Mouse (Mus musculus) hindbrain, embryonic 15.5 days (tissue): ENCODE results near the gene Gm4869. TPM values are rescaled to one million over a fixed set of nuclear protein-coding genes. Genes with fewer than 3 reads are reported as not detected.

ENCODE experiments used
- ATAC-seq: fragments of 200-750 bp; cut with Nextera tagmentation; 2 replicates; pipeline ENCODE4 v1.8.0; 2017; ENCODE audit warnings: low read depth, moderate number of reproducible peaks, moderate TSS enrichment; ENCODE audit not compliant: low FRiP score
- H3K27ac ChIP-seq: fragments of 300-500 bp; sonication (generic); replicated peaks from 2 replicates; pipeline ENCODE4 v1.5.1; 2015; ENCODE audit warnings: mild to moderate bottlenecking, inconsistent platforms
- H3K27me3 ChIP-seq: fragments of 300-500 bp; sonication (generic); 2 replicates; pipeline ENCODE4 v1.6.1; 2015; ENCODE audit warnings: control low read depth, inconsistent platforms
- H3K36me3 ChIP-seq: fragments of 300-500 bp; sonication (generic); 2 replicates; pipeline ENCODE4 v1.6.1; 2015; ENCODE audit warnings: control low read depth, inconsistent platforms
- H3K4me1 ChIP-seq: fragments of 300-500 bp; sonication (generic); replicated peaks from 2 replicates; pipeline ENCODE4 v1.6.1; 2015; ENCODE audit warnings: control low read depth, inconsistent platforms
- H3K4me2 ChIP-seq: fragments of 300-500 bp; sonication (generic); 2 replicates; pipeline ENCODE4 v1.6.1; 2015; ENCODE audit warnings: moderate library complexity, mild to moderate bottlenecking, inconsistent platforms
- H3K4me3 ChIP-seq: fragments of 300-500 bp; sonication (generic); 2 replicates; pipeline ENCODE4 v1.5.1; 2015; ENCODE audit warnings: mild to moderate bottlenecking, inconsistent platforms
- H3K9ac ChIP-seq: fragments of 300-500 bp; sonication (generic); 2 replicates; pipeline ENCODE4 v1.6.1; 2015; ENCODE audit warnings: inconsistent platforms
- H3K9me3 ChIP-seq: fragments of 300-500 bp; sonication (generic); 2 replicates; pipeline ENCODE4 v1.6.1; 2016; ENCODE audit warnings: control low read depth, inconsistent platforms
- WGBS: fragments of 180-500 bp; shearing (Covaris S2); methylation state at CpG from one replicate; pipeline ENCODE4 v1.1.7; 2015; 5-methylcytosine and 5-hydroxymethylcytosine counted together
- polyA plus RNA-seq: library from polyadenylated mRNA; unstranded; fragments of >200 nt; fragmentation: Nextera tagmentation; extraction: Ambion mirVana; gene quantifications from 2 replicates; pipeline ENCODE4 v1.2.1, GENCODE M21; 2015

The Gm4869 gene
- polyA plus RNA-seq, 1 experiment from 2014 or later = not detected

DNA sequence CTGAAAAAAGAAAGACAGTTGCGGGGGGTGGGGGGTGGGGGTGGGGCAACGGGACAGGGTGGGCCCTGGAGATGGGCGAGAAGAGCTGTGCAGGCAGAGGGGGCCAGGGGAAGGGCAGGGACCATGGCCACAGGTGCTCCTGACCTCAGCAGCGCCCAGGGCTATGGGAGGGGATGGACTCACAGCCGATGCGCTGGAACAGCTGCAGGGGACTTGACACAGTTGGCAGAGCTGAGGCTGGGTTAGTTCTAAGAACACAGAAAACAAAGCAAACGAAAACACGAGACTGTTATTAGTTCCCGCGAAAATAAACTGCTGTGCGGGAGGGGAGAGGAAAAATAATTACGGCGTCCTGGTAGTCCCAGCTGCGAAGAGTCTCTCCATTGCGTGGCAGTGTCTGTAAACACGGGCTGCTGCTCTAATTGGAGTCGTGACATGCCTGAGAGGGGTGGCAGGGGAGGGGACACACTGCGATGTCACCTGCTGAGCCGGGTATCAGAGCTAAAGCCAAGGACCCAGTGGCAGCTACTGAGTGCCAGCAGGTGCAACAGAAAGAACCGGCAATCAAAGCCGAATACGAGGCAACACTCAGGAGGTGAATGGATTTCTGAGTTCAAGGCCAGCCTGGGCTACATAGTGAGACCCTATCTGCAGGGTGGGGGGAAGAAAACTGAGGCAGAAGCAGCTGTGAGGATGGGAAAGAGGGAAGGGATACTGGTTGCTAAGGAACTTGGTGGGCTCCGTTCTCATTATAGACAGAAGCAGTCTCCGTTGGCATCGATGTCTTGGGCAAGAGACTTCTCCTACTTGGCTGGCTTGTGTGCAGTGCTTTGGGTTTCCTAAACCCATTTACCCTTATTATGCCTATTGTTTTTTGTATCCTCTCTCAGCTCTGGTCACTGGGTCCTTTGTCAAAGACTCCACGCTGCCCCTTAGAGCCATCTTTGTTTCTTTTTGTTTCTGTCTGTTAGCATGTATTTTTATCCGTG, 64.9 kb downstream of the Gm4869 start:
- H3K4me1 ChIP-seq = peaks cover 55% of the 10 kb centered on the region
- H3K9ac ChIP-seq = no peak overlapping the region
- H3K4me2 ChIP-seq = peak overlapping the region; percentile 39
- no peak overlapping the region for H3K4me3 ChIP-seq
- no peak for ATAC-seq
- 31% methylated on average over 27 of the region's 27 CpGs for WGBS
- H3K36me3 ChIP-seq = no peaks in the 10 kb centered on the region
- H3K27ac ChIP-seq = 0 out of 2 replicates have a peak overlapping the region, but pooled peaks have one; percentile 4
- H3K27me3 ChIP-seq = no peaks in the 10 kb centered on the region
- H3K9me3 ChIP-seq = no peaks in the 10 kb centered on the region

- Histone ChIP-seq H3K9me3 (no peaks in the 10 kb centered on the region), H3K4me1 (peaks cover 26% of the 10 kb centered on the region), H3K27me3 (no peaks in the 10 kb centered on the region), H3K9ac (no peak overlapping the region), H3K27ac (no peak overlapping the region), H3K36me3 (no peaks in the 10 kb centered on the region), H3K4me2 (no peak overlapping the region), H3K4me3 (no peak overlapping the region)
- ATAC-seq = no peak
- WGBS = 69% methylated on average over 8 of the region's 8 CpGs
Measured at GRCm38 (mm10) chr5:140513921-140514320, 68.5 kb downstream of the Gm4869 start.

GRCm38 (mm10) chr5:140514799-140515486, 69.5 kb downstream of the Gm4869 start:
- Histone ChIP-seq H3K4me2 (no peak overlapping the region), H3K9ac (no peak overlapping the region), H3K4me1 (peaks cover 16% of the 10 kb centered on the region), H3K27me3 (no peaks in the 10 kb centered on the region), H3K9me3 (no peaks in the 10 kb centered on the region), H3K4me3 (no peak overlapping the region), H3K27ac (no peak overlapping the region), H3K36me3 (no peaks in the 10 kb centered on the region)
- 52% methylated on average over 7 of the region's 7 CpGs for WGBS
- no peak for ATAC-seq

DNA sequence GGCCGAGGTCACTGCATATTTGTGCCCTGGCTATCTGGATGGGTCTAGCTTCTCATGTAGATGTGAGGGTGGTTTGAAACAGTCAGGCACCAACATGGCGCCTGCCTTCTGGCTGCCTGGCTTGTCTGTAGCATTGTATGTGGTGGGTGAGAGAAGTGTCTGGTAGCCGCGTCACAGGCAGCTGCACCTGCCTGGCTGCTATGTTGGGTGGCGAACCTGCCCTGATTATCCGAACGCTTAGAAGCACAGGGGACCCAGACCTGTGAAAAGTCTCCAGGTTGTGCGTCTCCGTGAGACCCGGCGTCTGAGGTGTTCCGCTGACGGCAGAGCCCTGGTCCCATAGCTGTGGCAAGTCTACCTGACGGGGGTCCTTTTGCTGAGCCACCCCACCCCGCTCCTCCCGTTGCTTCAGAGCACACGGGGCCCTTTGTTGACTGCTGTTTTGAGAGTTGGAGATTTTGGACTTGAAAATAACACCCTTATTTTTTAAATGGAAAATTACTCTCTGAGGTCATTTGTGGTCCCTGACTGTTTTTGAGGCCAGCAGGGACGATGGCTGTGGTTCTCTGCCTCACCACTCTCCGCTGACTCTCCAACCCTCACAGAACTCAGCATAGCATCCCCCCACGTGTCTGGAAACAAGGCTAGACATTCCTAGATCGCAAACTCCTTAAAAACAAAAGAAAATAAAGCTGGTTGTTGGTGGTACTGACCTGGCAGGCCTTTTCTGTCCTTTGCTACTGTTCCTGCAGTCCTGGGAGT, 71.9 kb downstream of the Gm4869 start:
- H3K4me1 ChIP-seq = peaks cover 4% of the 10 kb centered on the region; the same call in 1 of the 2 replicates
- H3K27me3 ChIP-seq = no peaks in the 10 kb centered on the region
- no peak for ATAC-seq
- H3K4me3 ChIP-seq = no peak overlapping the region
- H3K36me3 ChIP-seq = no peaks in the 10 kb centered on the region
- H3K9me3 ChIP-seq = no peaks in the 10 kb centered on the region
- no peak overlapping the region for H3K4me2 ChIP-seq
- no peak overlapping the region for H3K9ac ChIP-seq
- H3K27ac ChIP-seq = no peak overlapping the region
- WGBS = 91% methylated on average over 21 of the region's 21 CpGs

DNA sequence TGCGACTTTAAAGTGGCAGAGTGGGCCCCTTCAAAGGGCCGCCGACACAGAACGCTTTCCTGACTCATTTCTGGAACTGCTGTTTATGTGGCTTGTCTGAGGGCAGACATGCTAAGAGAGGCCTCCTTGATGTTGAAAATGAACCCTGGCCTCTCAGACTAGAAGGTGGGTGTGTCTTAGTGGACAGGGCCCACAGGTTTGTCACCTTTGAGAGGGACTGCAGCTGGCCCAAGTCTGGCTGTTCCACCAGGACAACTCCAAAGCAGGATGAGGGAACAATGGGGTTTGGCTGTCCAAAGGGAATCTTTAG, 72.4 kb downstream of the Gm4869 start:
- WGBS = 83% methylated on average over 4 of the region's 4 CpGs
- no peak overlapping the region for H3K9ac ChIP-seq
- H3K27ac ChIP-seq = no peak overlapping the region
- H3K4me1 ChIP-seq = peaks cover 4% of the 10 kb centered on the region; the same call in 1 of the 2 replicates
- H3K36me3 ChIP-seq = no peaks in the 10 kb centered on the region; the same call in 1 of the 2 replicates
- H3K4me3 ChIP-seq = no peak overlapping the region
- no peak for ATAC-seq
- no peaks in the 10 kb centered on the region for H3K9me3 ChIP-seq
- no peaks in the 10 kb centered on the region for H3K27me3 ChIP-seq
- no peak overlapping the region for H3K4me2 ChIP-seq

DNA sequence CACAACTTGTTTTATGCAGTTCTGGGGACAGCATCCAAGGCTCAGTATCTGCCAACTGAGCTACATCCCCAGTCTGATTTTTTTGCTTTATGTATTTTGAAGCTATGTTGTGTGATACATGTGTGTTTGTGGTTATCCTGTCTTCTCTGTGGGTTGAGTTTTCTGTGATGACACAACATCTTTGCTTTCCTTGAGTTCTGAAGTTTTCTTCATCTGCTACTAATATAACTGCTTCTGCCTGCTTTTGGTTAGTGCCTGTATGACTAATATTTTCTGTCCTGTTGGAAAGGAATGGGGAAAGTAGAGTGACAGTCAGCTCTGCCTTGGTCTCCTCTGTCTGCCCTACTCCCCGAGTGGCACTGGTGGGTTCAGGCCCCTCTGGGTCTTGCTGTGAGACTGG, 75.8 kb downstream of the Gm4869 start:
- no peak for ATAC-seq
- Histone ChIP-seq H3K4me1 (no peaks in the 10 kb centered on the region), H3K27ac (no peak overlapping the region), H3K36me3 (peaks cover 28% of the 10 kb centered on the region), H3K9ac (no peak overlapping the region), H3K4me2 (no peak overlapping the region), H3K27me3 (no peaks in the 10 kb centered on the region), H3K4me3 (no peak overlapping the region), H3K9me3 (no peaks in the 10 kb centered on the region)
- 85% methylated on average over 1 of the region's 1 CpGs for WGBS

GRCm38 (mm10) chr5:140526754-140527153, 81.3 kb downstream of the Gm4869 start:
- WGBS = 61% methylated on average over 2 of the region's 2 CpGs
- H3K36me3 ChIP-seq = peaks cover 36% of the 10 kb centered on the region
- no peak for ATAC-seq

DNA sequence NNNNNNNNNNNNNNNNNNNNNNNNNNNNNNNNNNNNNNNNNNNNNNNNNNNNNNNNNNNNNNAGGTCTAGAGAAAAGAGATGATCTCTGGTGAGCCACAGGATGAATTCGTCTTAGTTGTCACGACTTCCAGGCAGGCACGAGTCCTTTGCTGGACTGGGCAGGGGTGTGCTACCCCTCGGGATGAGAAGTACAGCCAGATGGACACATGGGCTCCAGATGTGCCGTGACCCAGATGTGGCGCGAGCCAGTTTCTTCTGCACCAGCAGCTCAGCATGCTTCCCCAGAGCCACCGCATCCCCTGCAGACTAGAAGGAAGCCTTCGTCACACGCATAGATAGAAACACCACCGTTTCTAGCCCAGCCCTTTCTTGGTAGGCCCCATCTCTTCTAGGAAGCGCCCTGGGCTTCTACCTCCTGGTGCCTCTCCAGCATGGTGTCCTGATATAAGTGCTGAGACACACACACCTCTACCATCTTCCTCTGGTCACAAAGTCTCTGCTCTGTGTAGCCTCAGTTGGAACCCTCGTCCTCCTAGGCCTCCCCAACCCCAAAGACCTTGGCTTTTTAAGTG, 92.8 kb downstream of the Gm4869 start:
- no peak for ATAC-seq
- no peak overlapping the region for H3K4me3 ChIP-seq
- H3K27me3 ChIP-seq = no peaks in the 10 kb centered on the region
- H3K9me3 ChIP-seq = no peaks in the 10 kb centered on the region
- H3K4me1 ChIP-seq = peaks cover 13% of the 10 kb centered on the region
- WGBS = 81% methylated on average over 13 of the region's 13 CpGs
- H3K27ac ChIP-seq = no peak overlapping the region
- no peak overlapping the region for H3K4me2 ChIP-seq
- H3K36me3 ChIP-seq = no peaks in the 10 kb centered on the region
- H3K9ac ChIP-seq = no peak overlapping the region

More at GRCm38 (mm10) chr5:140526754-140527153, 81.3 kb downstream of the Gm4869 start:
- no peak overlapping the region for H3K9ac ChIP-seq
- H3K9me3 ChIP-seq = no peaks in the 10 kb centered on the region
- no peak overlapping the region for H3K27ac ChIP-seq
- no peak overlapping the region for H3K4me2 ChIP-seq
- H3K4me1 ChIP-seq = no peaks in the 10 kb centered on the region
- no peaks in the 10 kb centered on the region for H3K27me3 ChIP-seq
- H3K4me3 ChIP-seq = no peak overlapping the region

GRCm38 (mm10) chr5:140540106-140540505, 94.7 kb downstream of the Gm4869 start:
- Histone ChIP-seq H3K27ac (no peak overlapping the region), H3K9me3 (no peaks in the 10 kb centered on the region), H3K4me1 (peaks cover 21% of the 10 kb centered on the region), H3K27me3 (no peaks in the 10 kb centered on the region), H3K36me3 (no peaks in the 10 kb centered on the region), H3K9ac (no peak overlapping the region), H3K4me2 (no peak overlapping the region), H3K4me3 (no peak overlapping the region)
- 15% methylated on average over 8 of the region's 8 CpGs for WGBS
- ATAC-seq = no peak

- Histone ChIP-seq H3K4me2 (no peak overlapping the region), H3K36me3 (no peaks in the 10 kb centered on the region), H3K4me1 (peaks cover 14% of the 10 kb centered on the region; the same call in 1 of the 2 replicates), H3K4me3 (no peak overlapping the region), H3K27ac (peak overlapping the region; percentile 70), H3K9me3 (no peaks in the 10 kb centered on the region), H3K9ac (no peak overlapping the region), H3K27me3 (no peaks in the 10 kb centered on the region)
- 45% methylated on average over 9 of the region's 9 CpGs for WGBS
- ATAC-seq = peak; percentile 90
Measured at GRCm38 (mm10) chr5:140542811-140543575, 97.5 kb downstream of the Gm4869 start.
